Comparison of ENCODE assay signal across 13 mouse cellular contexts in the genomic region with DNA sequence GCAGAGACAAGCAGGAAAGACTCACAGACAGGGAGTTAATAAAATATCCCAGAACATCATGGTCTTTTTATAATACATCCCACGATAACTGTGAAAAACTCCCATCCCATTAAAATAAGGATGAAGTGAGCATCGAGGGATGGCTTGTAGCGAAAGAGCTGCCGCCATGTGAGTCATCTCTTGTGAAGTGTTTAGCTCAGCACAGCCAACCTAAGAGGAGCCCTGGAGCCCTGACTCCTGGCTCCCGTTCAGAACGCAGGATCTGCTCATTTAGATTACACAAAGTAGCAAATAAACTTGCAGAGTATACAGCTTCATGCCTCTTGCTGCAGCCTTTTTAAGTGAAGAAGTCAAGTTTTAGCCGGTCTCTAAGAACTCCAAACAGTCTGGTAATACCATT.
DNase-seq lines count a peak whose midpoint lies in the region; ATAC-seq and TF ChIP-seq lines count a peak whose summit lies in the region.
"Had no signal": no experiment of that assay in that cellular context is flagged by ENCODE, and none has a peak within 500 bp of the region (broad histone marks: within the 10 kb centered on the region; RNA-seq: fewer than 3 reads in every experiment).

No protein-coding gene starts in this region.

- no peak overlapping the region for H3K27ac ChIP-seq in embryonic facial prominence, embryonic 14.5 days (replicated peaks; ENCODE audit: low read depth, low read length)
- no peak overlapping the region for H3K27ac ChIP-seq in embryonic facial prominence, embryonic 10.5 days (replicated peaks)
- no peak overlapping the region for H3K27ac ChIP-seq in kidney, embryonic 15.5 days
- H3K27ac ChIP-seq in stomach, postnatal 0 days (replicated peaks): peak overlapping the region; percentile 75
- H3K27ac ChIP-seq: hindbrain, embryonic 10.5 days; neural tube, embryonic 12.5 days had no signal

- 50% methylated on average over 7 of the region's 7 CpGs for WGBS in embryonic facial prominence, embryonic 14.5 days
- 70% methylated on average over 7 of the region's 7 CpGs for WGBS in embryonic facial prominence, embryonic 10.5 days
- 51% methylated on average over 7 of the region's 7 CpGs for WGBS in kidney, embryonic 15.5 days
- WGBS in stomach, postnatal 0 days: 30% methylated on average over 7 of the region's 7 CpGs

- no peak overlapping the region for H3K4me2 ChIP-seq in embryonic facial prominence, embryonic 14.5 days (ENCODE audit: low read depth, low read length)
- H3K4me2 ChIP-seq in kidney, embryonic 15.5 days: no peak overlapping the region
- peak overlapping the region; percentile 47 for H3K4me2 ChIP-seq in stomach, postnatal 0 days (replicated peaks; ENCODE audit: low read depth)
- H3K4me2 ChIP-seq: neural tube, embryonic 12.5 days had no signal

- DNase-seq in embryonic facial prominence, embryonic 14.5 days (ENCODE audit: low spot score): peak; percentile 31
- no peak for DNase-seq in embryonic facial prominence, embryonic 10.5 days (ENCODE audit: low spot score)
- peak; percentile 15 to 31 for DNase-seq in kidney, postnatal 4 days
- DNase-seq in urinary bladder, postnatal 14 days (ENCODE audit: low spot score): peak; percentile 39
- DNase-seq in urinary bladder, postnatal 10 days (ENCODE audit: low spot score): no peak
- no peak for DNase-seq in stomach, postnatal 0 days (ENCODE audit: low spot score)
- no peak for DNase-seq in cerebellum, adult 9-10 months
- DNase-seq: adrenal gland, adult 2 months; cerebellum, adult 9-11 months; kidney, postnatal 36 days had no signal

- H3K27me3 ChIP-seq in embryonic facial prominence, embryonic 14.5 days (replicated peaks; ENCODE audit: control insufficient read depth, insufficient read depth, low read length): no peaks in the 10 kb centered on the region
- H3K27me3 ChIP-seq in embryonic facial prominence, embryonic 10.5 days (replicated peaks; ENCODE audit: low read depth, poor library complexity, severe bottlenecking): no peaks in the 10 kb centered on the region
- no peaks in the 10 kb centered on the region for H3K27me3 ChIP-seq in kidney, embryonic 15.5 days
- H3K27me3 ChIP-seq in stomach, postnatal 0 days (ENCODE audit: control insufficient read depth, insufficient read depth, low read length): no peaks in the 10 kb centered on the region
- H3K27me3 ChIP-seq: neural tube, embryonic 12.5 days had no signal

- no peaks in the 10 kb centered on the region for H3K36me3 ChIP-seq in embryonic facial prominence, embryonic 14.5 days (ENCODE audit: control insufficient read depth, insufficient read depth, low read length)
- H3K36me3 ChIP-seq in embryonic facial prominence, embryonic 10.5 days (replicated peaks): no peaks in the 10 kb centered on the region
- H3K36me3 ChIP-seq in kidney, embryonic 15.5 days: no peaks in the 10 kb centered on the region
- H3K36me3 ChIP-seq in stomach, postnatal 0 days (ENCODE audit: control insufficient read depth, insufficient read depth, low read length): no peaks in the 10 kb centered on the region
- H3K36me3 ChIP-seq: hindbrain, embryonic 10.5 days; neural tube, embryonic 12.5 days had no signal

- peaks cover 8% of the 10 kb centered on the region for H3K4me1 ChIP-seq in embryonic facial prominence, embryonic 14.5 days (ENCODE audit: control insufficient read depth, insufficient read depth, low read length)
- H3K4me1 ChIP-seq in embryonic facial prominence, embryonic 10.5 days: peaks cover 16% of the 10 kb centered on the region
- H3K4me1 ChIP-seq in kidney, embryonic 15.5 days: peaks cover 18% of the 10 kb centered on the region
- H3K4me1 ChIP-seq in stomach, postnatal 0 days (replicated peaks; ENCODE audit: control insufficient read depth, insufficient read depth): no peaks in the 10 kb centered on the region
- H3K4me1 ChIP-seq: neural tube, embryonic 12.5 days had no signal

- TF ChIP-seq EP300 in stomach, postnatal 0 days (optimal IDR thresholded peaks at IDR 0.05): no peak

- no peak overlapping the region for H3K9ac ChIP-seq in embryonic facial prominence, embryonic 14.5 days (ENCODE audit: low read depth, low read length)
- no peak overlapping the region for H3K9ac ChIP-seq in kidney, embryonic 15.5 days
- H3K9ac ChIP-seq in stomach, postnatal 0 days (ENCODE audit: low read length): no peak overlapping the region
- H3K9ac ChIP-seq: neural tube, embryonic 12.5 days had no signal

- no peaks in the 10 kb centered on the region for H3K9me3 ChIP-seq in embryonic facial prominence, embryonic 14.5 days (ENCODE audit: control insufficient read depth, low read length)
- H3K9me3 ChIP-seq in embryonic facial prominence, embryonic 10.5 days: no peaks in the 10 kb centered on the region
- H3K9me3 ChIP-seq in kidney, embryonic 15.5 days (replicated peaks): no peaks in the 10 kb centered on the region
- H3K9me3 ChIP-seq in stomach, postnatal 0 days (ENCODE audit: control insufficient read depth, low read length): no peaks in the 10 kb centered on the region
- H3K9me3 ChIP-seq: hindbrain, embryonic 10.5 days; neural tube, embryonic 12.5 days had no signal

- no peak overlapping the region for H3K4me3 ChIP-seq in embryonic facial prominence, embryonic 14.5 days (ENCODE audit: low read depth, low read length)
- H3K4me3 ChIP-seq in embryonic facial prominence, embryonic 10.5 days: no peak overlapping the region
- no peak overlapping the region for H3K4me3 ChIP-seq in kidney, embryonic 15.5 days (replicated peaks)
- H3K4me3 ChIP-seq in stomach, postnatal 0 days (ENCODE audit: low read depth, low read length): 0 out of 2 replicates have a peak overlapping the region, but pooled peaks have one; percentile 5
- H3K4me3 ChIP-seq: hindbrain, embryonic 10.5 days; neural tube, embryonic 12.5 days had no signal

- no peak for ATAC-seq in embryonic facial prominence, embryonic 14.5 days (ENCODE audit: low read depth)
- ATAC-seq in kidney, embryonic 15.5 days (replicated peaks; ENCODE audit: low FRiP score): no peak
- no peak; the same call in 1 of the 2 replicates for ATAC-seq in stomach, postnatal 0 days (ENCODE audit: low FRiP score, low TSS enrichment)

- no peak for TF ChIP-seq CTCF in stomach, postnatal 0 days (IDR thresholded peaks at IDR 0.05; ENCODE audit: low read depth)

Comparison
In these comparisons a context has a peak if more than half of its experiments do, and no peak if none do; other contexts are left out.
1. DNase-seq: peak in embryonic facial prominence, embryonic 14.5 days (single experiment), kidney, postnatal 4 days (2 of 2) and urinary bladder, postnatal 14 days (single experiment); none in embryonic facial prominence, embryonic 10.5 days (single experiment), urinary bladder, postnatal 10 days (single experiment), stomach, postnatal 0 days (single experiment) and cerebellum, adult 9-10 months (single experiment).